Comparison of ENCODE assay signal across 9 mouse cellular contexts in the genomic region with DNA sequence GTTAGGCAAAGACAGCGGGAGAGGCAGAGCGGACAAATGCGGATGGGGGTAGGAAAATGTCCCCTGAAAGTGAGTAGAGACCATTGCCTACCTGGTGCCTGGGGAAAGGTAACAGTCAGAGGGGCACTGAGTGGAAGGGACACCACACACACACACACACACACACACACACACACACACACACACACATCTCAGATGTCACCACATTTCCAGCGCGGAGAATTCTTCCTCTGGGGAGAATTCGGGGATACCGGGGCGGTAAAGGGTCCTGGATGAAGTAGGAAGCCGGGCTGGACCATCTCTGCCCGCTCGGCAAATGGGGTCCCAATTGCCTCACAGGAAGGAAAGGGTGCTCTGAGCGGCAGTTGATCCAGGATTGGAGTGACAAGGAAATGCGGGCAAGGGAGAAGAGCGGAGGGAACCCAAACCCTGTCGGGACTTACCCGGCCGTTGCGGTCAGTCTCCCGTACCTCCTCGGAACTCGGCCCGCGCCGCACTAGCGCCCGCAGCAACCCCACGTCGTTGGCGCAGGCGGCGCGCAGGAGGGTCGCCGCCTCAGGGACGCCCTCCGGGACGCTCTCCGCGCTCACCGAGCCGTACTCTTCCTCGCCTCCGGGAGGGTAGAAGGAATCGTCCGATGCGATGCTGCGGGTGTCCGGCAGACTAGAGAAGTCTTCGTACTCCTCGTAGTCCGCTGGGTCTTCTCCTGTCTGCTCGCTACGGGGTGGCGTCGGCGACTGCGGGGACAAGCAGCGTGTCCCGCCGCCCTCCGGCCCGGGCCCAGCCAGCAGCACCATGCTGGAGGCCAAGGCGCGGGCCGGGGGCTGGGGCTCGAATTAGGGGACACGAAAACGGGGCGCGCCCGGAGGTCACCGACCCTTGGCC. TPM values are rescaled to one million over a fixed set of nuclear protein-coding genes. Genes with fewer than 3 reads are reported as not detected.
DNase-seq lines count a peak whose midpoint lies in the region; ATAC-seq and TF ChIP-seq lines count a peak whose summit lies in the region.
"Had no signal": no experiment of that assay in that cellular context is flagged by ENCODE, and none has a peak within 500 bp of the region (broad histone marks: within the 10 kb centered on the region; RNA-seq: fewer than 3 reads in every experiment).

No protein-coding gene starts in this region.

- TF ChIP-seq POLR2A in bone marrow, adult 2 months (IDR thresholded peaks at IDR 0.05; ENCODE audit: borderline replicate concordance, control insufficient read depth, low read depth, low read length) = no peak

- 0 out of 2 replicates have a peak, but pooled peaks have one; percentile 10 for ATAC-seq in frontal cortex, adult (ENCODE audit: low TSS enrichment)
- peak; percentile 35 for ATAC-seq in granulocyte monocyte progenitor cell, adult 5-6 weeks (replicated peaks; ENCODE audit: poor library complexity, severe bottlenecking)
- ATAC-seq in midbrain, postnatal 0 days (ENCODE audit: low FRiP score) = peak; percentile 17; the same call in 1 of the 2 replicates

- WGBS in bone marrow, adult 2 months = under 1% methylated on average over 72 of the region's 72 CpGs
- WGBS in limb, embryonic 10.5 days = under 1% methylated on average over 72 of the region's 72 CpGs
- WGBS in midbrain, postnatal 0 days = 1% methylated on average over 52 of the region's 72 CpGs

- peak overlapping the region; percentile 98 for H3K4me2 ChIP-seq in midbrain, postnatal 0 days (ENCODE audit: low read depth, low read length, poor library complexity, severe bottlenecking)

- peak overlapping the region; percentile 91 for H3K27ac ChIP-seq in bone marrow, adult 2 months (ENCODE audit: control insufficient read depth, insufficient read depth, low read depth, low read length, poor library complexity)
- peak overlapping the region; percentile 26 for H3K27ac ChIP-seq in limb, embryonic 10.5 days
- H3K27ac ChIP-seq in midbrain, postnatal 0 days (ENCODE audit: low read depth, low read length) = no peak overlapping the region

- H3K9me3 ChIP-seq in limb, embryonic 10.5 days (replicated peaks) = no peaks in the 10 kb centered on the region
- H3K9me3 ChIP-seq in midbrain, postnatal 0 days (ENCODE audit: low read length) = no peaks in the 10 kb centered on the region

- peaks cover 81% of the 10 kb centered on the region for H3K27me3 ChIP-seq in limb, embryonic 10.5 days (ENCODE audit: low read depth, poor library complexity, severe bottlenecking)
- H3K27me3 ChIP-seq in midbrain, postnatal 0 days (ENCODE audit: insufficient read depth, low read length) = peaks cover 35% of the 10 kb centered on the region

- H3K36me3 ChIP-seq in limb, embryonic 10.5 days = no peaks in the 10 kb centered on the region
- no peaks in the 10 kb centered on the region for H3K36me3 ChIP-seq in midbrain, postnatal 0 days (ENCODE audit: insufficient read depth, low read length)
- H3K36me3 ChIP-seq: G1E had no signal

- peak overlapping the region; percentile 50 for H3K9ac ChIP-seq in midbrain, postnatal 0 days (replicated peaks; ENCODE audit: low read length, poor library complexity, severe bottlenecking)

- DNase-seq in frontal cortex, adult 2 months (ENCODE audit: extremely low spot score in 1 of 2, low spot score in 1 of 2) = no peak
- DNase-seq in limb, embryonic 10.5 days (ENCODE audit: low spot score) = peak; percentile 59
- no peak for DNase-seq in midbrain, postnatal 0 days (ENCODE audit: low spot score)
- no peak for DNase-seq in yolk sac, embryonic 10.5 days (ENCODE audit: low spot score)
- no peak for DNase-seq in right cerebral cortex, adult 18-20 months

- no peak for TF ChIP-seq CTCF in bone marrow, adult 2 months (IDR thresholded peaks at IDR 0.05; ENCODE audit: control insufficient read depth, insufficient read depth, low read length)
- TF ChIP-seq CTCF in midbrain, postnatal 0 days (IDR thresholded peaks at IDR 0.05) = no peak

- peak overlapping the region; percentile 72 for H3K4me3 ChIP-seq in bone marrow, adult 2 months (replicated peaks; ENCODE audit: control insufficient read depth, low read depth, low read length)
- peak overlapping the region; percentile 68 for H3K4me3 ChIP-seq in limb, embryonic 10.5 days
- peak overlapping the region; percentile 46 for H3K4me3 ChIP-seq in midbrain, postnatal 0 days (ENCODE audit: low read depth, low read length)

- no peaks in the 10 kb centered on the region; the same call in 1 of the 2 replicates for H3K4me1 ChIP-seq in bone marrow, adult 2 months (ENCODE audit: control insufficient read depth, insufficient read depth, low read length)
- peaks cover 40% of the 10 kb centered on the region for H3K4me1 ChIP-seq in limb, embryonic 10.5 days
- H3K4me1 ChIP-seq in midbrain, postnatal 0 days (ENCODE audit: insufficient read depth, low read length) = peaks cover 19% of the 10 kb centered on the region; the same call in 1 of the 2 replicates

RNA-seq across cellular contexts. Expression of gene Ankrd33b, which starts 0.7 kb away (rescaled TPM):
- 25.4 and 26.0 TPM in 2 replicates for polyA plus RNA-seq in frontal cortex, adult 2 months (2012; rRNA removed)
- 1.2 and 3.9 TPM in 2 replicates for polyA plus RNA-seq in bone marrow, adult 2 months (2011; ENCODE audit: insufficient read depth, insufficient read length, low replicate concordance, missing spikeins)
- 0.11 TPM in 1 of 2 replicates, not detected in the other for total RNA-seq in granulocyte monocyte progenitor cell, adult 5-6 weeks (2014; fragmentation: Nextera tagmentation)
- 0.10 TPM in 1 of 2 replicates, not detected in the other for total RNA-seq in granulocyte monocyte progenitor cell, adult 5-6 weeks (2017)
- 0.25 and 0.39 TPM in 2 replicates for polyA plus RNA-seq in limb, embryonic 10.5 days (2016; fragmentation: Nextera tagmentation; extraction: Ambion mirVana)
- 0.99 and 1.6 TPM in 2 replicates for total RNA-seq in midbrain, postnatal 0 days (2014; rRNA removed)
- polyA plus RNA-seq in midbrain, postnatal 0 days (2015; fragmentation: Nextera tagmentation; extraction: Ambion mirVana) = 0.80 and 1.1 TPM in 2 replicates
- polyA plus RNA-seq: G1E had no signal
